Mouse (Mus musculus): ENCODE data around the gene Fbln5.

Gene Fbln5

GRCm38 (mm10) chr12:101759440-101760045 lies 59.3 kb downstream of the Fbln5 start:
- DNase-seq = peak; percentile 66

- no peak for DNase-seq
These were observed 60.2 kb downstream of the Fbln5 start for GRCm38 (mm10) chr12:101758698-101759097.

- DNase-seq = no peak
These were observed 76.5 kb downstream of the Fbln5 start for GRCm38 (mm10) chr12:101742375-101742774.

- DNase-seq = peak; percentile 26
These were observed 78.4 kb downstream of the Fbln5 start for GRCm38 (mm10) chr12:101740486-101740885.

- peak; percentile 58 for DNase-seq
These were observed 78.8 kb downstream of the Fbln5 start for GRCm38 (mm10) chr12:101740045-101740444.

GRCm38 (mm10) chr12:101718755-101719150 lies 100.1 kb downstream of the Fbln5 start:
- peak; percentile 46 for DNase-seq

GRCm38 (mm10) chr12:101718054-101718754 lies 100.7 kb downstream of the Fbln5 start, which contains the start of gene Tc2n:
Tc2n (minus strand) TSS chr12:101718523.
- DNase-seq = peak; percentile 92

- DNase-seq = no peak
These were observed 119.7 kb downstream of the Fbln5 start for GRCm38 (mm10) chr12:101699176-101699575.
